Mouse (Mus musculus) right cerebral cortex, postnatal 4 days (tissue): ENCODE measurements around the gene Rapgef2.
A peak's percentile ranks its signal among the peaks of the same experiment; 100 is the strongest.
"Not testable (repeated sequence)": the region's sequence is repeated elsewhere in the genome, so short reads cannot be mapped to it uniquely, and the experiment has no call there.

Source experiments
- DNase-seq: peaks from one replicate; pipeline ENCODE4 v3.0.0-alpha.2; 2022

Rapgef2 gene

DNA sequence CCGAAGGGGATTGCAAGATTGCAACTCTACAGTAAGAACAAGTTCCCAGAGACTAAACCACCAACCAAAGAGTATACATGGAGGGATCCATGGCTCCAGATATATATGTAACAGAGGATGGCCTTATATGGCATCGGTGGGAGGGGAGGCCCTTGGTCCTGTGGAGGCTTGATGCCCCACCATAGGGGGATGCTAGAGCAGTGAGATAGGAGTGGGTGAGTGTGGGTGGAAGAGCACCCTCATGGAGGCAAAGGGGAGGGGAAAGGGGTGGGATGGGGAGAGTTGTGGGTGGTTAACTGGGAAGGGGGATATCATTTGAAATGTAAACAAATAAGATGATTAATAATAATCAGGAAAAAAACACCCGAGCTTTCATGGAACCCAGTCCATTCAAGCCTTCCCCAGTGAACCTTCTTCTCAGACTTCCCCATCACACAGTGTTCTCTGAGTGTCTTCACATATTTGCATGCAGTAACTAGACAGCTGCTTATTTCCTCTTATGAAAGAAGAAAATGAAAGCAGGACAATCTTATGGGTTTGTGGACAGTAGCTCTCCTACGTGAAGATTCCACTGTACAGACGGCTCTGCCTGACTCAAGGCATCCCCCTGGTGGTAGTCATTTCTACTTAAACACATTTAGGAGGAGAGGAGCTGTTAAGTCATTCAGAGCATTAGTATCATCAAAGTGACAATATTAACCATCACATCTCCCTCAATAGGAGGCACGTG, 89.4 kb downstream of the Rapgef2 start:
- peak; percentile 47 for DNase-seq

- no peak for DNase-seq
Observed at GRCm38 (mm10) chr3:79195280-79195679, 91.0 kb downstream of the Rapgef2 start.

DNA sequence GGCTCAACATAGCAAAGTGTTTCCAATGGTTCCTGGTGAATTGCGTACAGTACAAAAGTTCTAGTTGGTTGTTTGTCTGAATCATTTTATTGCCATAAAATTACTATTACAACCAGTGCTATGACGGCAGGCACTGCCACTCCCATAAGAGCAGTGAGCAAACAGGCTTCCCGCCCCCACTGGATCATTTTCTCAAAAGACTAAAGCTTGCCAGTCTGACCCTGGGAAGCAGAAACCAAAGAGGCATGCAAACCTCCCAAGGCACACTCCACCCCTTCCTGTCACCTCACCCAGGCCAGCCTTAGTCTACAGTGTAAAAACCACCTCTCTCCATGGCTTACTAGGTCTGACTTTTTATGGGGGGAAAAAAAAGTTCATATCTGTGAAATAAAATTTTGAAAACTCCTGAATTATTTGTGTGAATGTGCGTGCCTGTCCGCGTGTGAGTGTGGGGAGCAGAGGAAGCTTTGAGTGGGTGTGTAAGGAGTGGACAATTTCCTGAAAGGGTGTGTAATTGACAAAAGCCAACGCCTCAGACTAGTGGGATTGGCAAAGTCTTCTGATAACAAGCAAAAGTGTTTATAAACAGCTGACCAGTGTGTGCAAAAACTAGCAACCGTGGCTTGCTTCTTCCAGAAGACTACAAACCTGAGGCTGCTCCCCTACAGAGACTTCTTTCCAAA, 92.1 kb downstream of the Rapgef2 start:
- DNase-seq, result no peak

- no peak for DNase-seq
Observed at GRCm38 (mm10) chr3:79193001-79193400, 93.3 kb downstream of the Rapgef2 start.

DNA sequence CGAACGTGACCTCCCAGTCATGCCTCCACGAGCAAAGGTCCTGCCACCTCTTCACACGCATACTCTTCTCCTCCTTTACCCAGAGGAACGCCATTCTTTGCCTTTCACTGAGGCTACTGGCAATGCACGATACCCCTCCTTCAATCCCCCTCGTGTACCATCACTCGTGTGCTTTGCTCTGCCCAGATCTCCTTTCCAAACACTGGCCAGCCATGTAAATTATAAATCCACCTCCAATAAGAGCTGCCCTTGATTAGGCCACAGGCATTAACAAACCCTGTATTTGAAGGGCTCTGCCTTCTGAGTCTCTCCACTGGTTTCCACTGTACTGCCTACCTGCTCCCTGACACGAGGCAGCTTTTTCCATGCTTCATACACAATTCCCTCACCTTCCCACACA, 94.3 kb downstream of the Rapgef2 start:
- DNase-seq, result no peak

DNA sequence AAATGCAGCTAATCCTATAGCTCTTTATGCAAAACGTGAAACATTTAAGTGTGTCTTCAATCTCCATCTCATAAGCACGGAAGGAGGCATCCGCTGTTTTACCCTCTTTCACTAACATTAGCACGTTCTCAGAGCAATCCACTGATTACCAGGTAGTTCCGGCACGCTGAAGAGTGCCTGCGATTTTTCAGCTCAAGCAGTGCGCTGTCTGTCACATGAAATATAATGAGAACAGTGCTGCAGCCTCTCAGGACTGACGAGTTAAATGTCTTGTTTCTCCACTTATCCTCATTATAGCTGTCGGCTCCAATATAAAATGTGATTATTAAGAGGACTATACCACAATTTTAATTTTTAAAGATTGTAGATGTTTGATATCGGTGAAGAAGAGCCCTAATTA, 94.8 kb downstream of the Rapgef2 start:
- DNase-seq, result no peak

DNA sequence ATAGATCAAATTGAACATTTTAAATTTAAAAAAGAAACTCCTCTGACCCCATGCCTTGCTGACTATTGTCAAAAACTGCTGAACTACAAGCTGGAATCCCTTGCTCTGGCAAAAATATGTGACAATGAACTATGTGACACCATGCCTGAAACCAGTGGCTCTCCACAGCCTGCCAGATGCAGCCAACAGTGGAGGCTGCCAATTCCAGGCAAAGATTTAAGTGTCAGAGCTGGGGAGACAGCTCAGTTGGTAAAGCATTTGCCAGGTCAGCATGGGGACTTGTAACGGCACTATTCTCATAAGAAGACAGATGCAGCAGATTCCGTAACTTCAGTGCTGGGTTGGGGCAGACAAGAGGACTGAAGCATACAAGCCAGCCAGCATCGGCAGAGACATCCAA, 95.9 kb downstream of the Rapgef2 start:
- DNase-seq, result no peak

GRCm38 (mm10) chr3:79187912-79188311, 98.4 kb downstream of the Rapgef2 start:
- DNase-seq, result no peak

DNA sequence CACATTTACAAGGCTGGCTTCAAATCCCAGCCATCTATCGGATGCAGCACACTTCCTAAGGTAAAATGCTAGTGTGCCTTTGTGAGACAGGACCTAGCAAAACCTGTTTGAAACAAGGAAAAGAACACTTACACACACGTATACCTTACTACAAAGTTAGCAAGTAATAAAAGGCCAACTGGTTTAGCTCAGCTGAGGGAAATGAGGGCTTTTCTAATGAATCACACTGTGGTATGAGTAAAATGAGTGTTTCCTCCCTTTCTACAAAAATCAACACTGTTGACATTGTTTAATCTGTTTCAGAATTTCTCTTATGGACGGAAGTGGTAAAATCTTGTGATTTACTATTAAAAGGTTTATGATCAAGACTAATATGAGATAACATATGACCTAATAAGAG, 104.0 kb downstream of the Rapgef2 start:
- DNase-seq, result no peak

DNA sequence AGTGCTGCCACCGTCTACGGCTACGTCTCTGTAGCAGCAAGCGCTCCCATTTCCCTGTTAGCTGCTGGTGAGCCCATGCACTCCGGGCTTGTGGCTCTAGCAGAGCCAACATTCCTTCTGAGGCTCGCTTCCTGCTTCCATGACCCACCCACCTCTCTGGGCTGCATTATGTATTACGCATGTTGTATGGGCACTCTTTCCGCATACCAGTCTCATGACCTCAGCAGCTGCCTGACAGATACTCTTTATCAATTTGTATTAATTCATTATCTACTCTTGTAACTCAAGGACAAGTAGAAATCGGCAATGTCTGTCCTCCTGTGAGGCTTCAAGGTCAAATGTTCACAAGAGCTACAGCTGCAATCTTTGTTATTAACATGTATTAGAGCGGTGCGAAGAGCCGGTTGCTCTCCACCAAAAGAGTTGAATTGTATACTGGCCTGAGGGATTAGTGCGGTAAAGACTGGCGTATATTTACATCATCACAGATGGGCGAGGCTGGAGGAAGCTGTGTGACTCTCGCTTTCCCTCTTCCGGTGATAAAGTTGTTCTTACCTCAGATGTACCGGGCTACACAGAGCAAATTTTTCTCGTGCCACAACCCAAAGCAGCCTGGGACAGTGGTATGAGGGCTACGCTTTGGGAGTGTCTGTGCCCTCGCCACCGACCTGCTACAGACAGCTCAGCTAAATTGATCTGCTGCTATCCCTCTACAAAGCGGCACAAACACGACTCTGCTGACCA, 104.9 kb downstream of the Rapgef2 start:
- DNase-seq, result no peak

DNA sequence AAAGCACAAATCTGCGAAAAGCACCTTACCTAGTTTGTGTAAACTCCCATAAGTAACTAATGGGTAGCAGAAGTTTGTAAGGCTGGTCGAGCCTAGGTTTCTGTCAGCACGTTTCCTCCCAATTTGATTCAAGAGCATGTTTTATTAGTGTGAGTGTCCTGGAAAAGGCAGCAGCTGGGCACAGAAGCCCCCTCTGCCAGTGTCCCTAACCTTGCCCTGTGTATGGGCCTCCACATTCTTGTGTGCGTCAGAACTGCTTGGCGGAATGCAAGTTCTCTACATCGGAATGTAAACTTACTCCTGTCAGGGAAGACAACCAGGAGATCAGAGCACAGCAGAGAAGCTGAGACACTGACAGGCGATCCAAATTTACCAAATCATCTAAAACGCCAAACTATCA, 106.2 kb downstream of the Rapgef2 start:
- no peak for DNase-seq

DNA sequence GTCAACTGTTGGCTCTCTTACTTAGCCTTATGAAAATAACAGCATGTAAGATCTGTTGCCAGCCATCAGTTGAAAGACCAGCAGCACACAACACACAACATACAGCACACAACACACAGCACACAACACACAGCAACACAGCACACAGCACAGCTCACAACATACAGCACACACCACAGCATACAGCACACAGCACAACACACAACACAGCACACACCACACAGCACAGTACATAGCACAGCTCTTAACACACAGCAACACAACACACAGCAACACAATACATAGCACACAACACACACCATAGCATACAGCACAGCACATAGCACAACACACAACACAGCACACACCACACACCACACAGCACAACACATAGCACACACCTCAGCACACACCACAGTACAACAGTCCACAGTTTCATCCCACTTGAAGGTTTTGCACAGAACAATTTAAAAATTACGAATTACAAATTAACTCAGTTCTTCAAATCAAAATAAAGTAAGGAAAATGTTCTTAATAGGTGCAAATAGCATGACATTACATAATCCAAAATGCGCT, 106.7 kb downstream of the Rapgef2 start:
- DNase-seq, result no peak

GRCm38 (mm10) chr3:79178708-79179107, 107.6 kb downstream of the Rapgef2 start:
- no peak for DNase-seq

DNA sequence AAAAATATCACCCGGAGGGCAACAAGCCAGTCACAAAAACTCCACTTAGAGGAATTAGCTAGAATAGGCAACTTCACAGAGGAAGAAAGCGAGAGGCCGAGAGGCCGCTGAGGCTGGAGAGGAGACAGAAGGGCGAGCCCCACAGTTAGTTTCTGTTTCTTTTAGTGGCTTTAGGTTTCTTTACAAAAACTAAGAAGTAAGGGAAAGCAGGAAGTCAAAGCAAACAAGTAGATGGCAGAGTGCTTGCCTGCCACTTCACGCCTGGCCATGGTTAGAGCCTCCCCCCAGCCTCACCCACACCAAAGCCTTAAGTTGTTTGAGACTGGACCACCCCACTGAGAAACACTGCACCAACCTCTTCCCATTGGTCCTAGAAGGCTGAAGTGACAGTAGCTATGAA, 108.2 kb downstream of the Rapgef2 start:
- no peak for DNase-seq

- no peak for DNase-seq
Observed at GRCm38 (mm10) chr3:79177136-79177870, 109.0 kb downstream of the Rapgef2 start.

DNA sequence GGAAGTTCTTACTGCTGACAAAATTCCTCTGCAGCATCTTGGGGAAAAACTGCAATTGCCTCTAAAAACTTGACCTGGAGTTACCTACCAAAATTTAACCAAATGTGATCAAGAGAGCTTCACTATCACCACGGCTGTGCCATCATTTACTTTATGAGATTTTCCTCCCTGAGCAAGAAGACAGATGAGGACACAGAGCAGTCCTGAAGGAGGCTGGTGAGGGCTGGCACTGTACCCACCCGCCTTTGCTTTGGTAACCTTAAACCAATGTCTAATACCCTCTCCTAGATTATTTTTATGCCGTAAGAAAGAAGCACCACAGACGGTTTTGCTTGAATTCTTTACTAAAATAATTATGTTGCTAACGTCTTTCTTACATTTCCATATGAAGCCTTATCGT, 112.1 kb downstream of the Rapgef2 start:
- DNase-seq, result no peak

DNA sequence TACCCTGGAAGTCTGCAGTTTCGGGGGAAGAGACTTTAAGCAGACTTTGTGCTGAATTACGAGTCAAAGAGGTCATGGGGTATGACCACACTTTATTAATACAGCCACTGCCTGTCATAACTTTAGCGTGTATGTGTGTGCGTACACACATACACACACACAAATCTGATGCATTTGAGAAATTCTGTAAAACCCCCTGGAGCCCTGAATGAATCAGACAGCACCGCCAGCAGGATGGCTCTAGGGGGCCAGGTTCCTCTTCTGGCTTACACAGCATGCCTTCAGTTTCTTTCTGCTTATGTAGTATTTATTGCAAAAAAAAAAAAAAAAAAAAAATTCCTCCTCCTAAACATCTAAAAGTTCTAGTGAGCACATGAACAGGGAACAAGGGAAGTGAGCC, 113.0 kb downstream of the Rapgef2 start:
- DNase-seq, result no peak

GRCm38 (mm10) chr3:79171146-79171545, 115.2 kb downstream of the Rapgef2 start:
- DNase-seq, result not testable (repeated sequence)

DNA sequence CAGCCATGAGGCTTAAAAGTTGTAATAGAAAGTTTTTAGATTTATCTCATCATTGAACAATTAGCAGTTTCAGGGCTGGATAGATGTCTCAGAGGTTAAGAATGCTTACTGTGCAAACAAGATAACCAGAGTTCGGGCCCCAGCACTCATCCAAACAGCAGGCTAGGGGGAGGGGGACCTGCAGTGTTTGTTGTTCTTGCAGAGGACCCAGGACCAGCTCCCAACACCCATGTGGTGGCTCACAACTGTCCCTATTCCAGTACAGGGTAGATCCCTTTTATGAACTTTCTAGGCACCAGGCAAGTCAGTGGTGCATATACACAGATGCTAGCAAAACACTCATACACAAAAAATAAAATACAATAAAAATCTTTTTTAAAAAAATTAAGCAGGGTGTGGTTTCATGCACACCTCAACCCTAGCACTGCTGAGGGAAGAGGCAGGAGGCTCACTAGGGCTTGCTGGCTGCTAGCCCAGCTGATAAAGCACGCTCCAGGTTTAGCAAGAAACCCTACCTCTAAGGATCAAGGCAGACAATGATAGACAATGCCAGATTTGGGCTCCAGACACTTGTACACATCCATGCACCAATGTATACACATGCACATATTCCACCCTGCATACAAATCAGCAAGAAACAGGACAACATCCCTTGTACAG, 118.0 kb downstream of the Rapgef2 start:
- no peak for DNase-seq

DNA sequence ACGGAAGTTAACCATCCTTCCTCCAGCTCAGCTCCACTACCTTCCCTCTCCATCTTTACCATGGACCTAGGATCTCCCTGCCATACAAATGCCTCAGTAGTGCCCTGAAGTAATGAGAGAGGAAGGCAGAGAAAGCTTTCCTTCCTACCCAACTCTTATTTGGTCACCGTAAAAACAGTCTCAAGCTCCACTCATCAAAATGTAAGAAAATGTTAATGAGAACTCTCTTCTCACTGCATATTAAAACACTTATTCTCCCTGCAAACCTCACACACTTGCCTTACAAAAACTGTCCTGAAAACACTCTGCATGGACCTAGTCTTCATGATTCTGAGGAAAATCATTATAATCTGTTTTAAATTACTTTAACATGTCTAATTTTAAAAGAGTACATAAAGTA, 118.7 kb downstream of the Rapgef2 start:
- DNase-seq, result no peak

- no peak for DNase-seq
Observed at GRCm38 (mm10) chr3:79161834-79162401, 124.4 kb downstream of the Rapgef2 start.
